Mouse (Mus musculus) stomach, embryonic 15.5 days (tissue): ENCODE results near the gene Endou. TPM values are rescaled to one million over a fixed set of nuclear protein-coding genes. Genes with fewer than 3 reads are reported as not detected.
"Not testable (repeated sequence)": the region's sequence is repeated elsewhere in the genome, so short reads cannot be mapped to it uniquely, and the experiment has no call there.

ENCODE experiments used
- ATAC-seq: fragments of 200-750 bp; cut with Nextera tagmentation; 2 replicates; pipeline ENCODE4 v1.8.0; 2017; ENCODE audit warnings: low read depth, moderate number of reproducible peaks, moderate TSS enrichment; ENCODE audit not compliant: insufficient read depth, low FRiP score
- H3K27ac ChIP-seq: fragments of 300-500 bp; sonication (generic); 2 replicates; pipeline ENCODE4 v1.5.1; 2015; ENCODE audit warnings: mild to moderate bottlenecking, inconsistent platforms
- H3K27me3 ChIP-seq: fragments of 300-500 bp; sonication (generic); replicated peaks from 2 replicates; pipeline ENCODE4 v1.6.1; 2015; ENCODE audit warnings: inconsistent platforms
- H3K36me3 ChIP-seq: fragments of 300-500 bp; sonication (generic); 2 replicates; pipeline ENCODE4 v1.6.1; 2015; ENCODE audit warnings: inconsistent platforms
- H3K4me1 ChIP-seq: fragments of 300-500 bp; sonication (generic); 2 replicates; pipeline ENCODE4 v1.6.1; 2015; ENCODE audit warnings: inconsistent platforms
- H3K4me2 ChIP-seq: fragments of 300-500 bp; sonication (generic); 2 replicates; pipeline ENCODE4 v1.6.1; 2015; ENCODE audit warnings: mild to moderate bottlenecking, inconsistent platforms
- H3K4me3 ChIP-seq: fragments of 300-500 bp; sonication (generic); replicated peaks from 2 replicates; pipeline ENCODE4 v1.5.1; 2015; ENCODE audit warnings: inconsistent platforms
- H3K9ac ChIP-seq: fragments of 300-500 bp; sonication (generic); 2 replicates; pipeline ENCODE4 v1.6.1; 2015; ENCODE audit warnings: inconsistent platforms
- H3K9me3 ChIP-seq: fragments of 300-500 bp; sonication (generic); 2 replicates; pipeline ENCODE4 v1.6.1; 2016; ENCODE audit warnings: inconsistent platforms
- WGBS: fragments of 180-500 bp; shearing (Covaris S2); methylation state at CpG from one replicate; pipeline ENCODE4 v1.1.7; 2015; 5-methylcytosine and 5-hydroxymethylcytosine counted together
- polyA plus RNA-seq: library from polyadenylated mRNA; unstranded; fragments of >200 nt; fragmentation: Nextera tagmentation; extraction: Ambion mirVana; gene quantifications from 2 replicates; pipeline ENCODE4 v1.2.1, GENCODE M21; 2015

The Endou gene
- polyA plus RNA-seq, 1 experiment from 2014 or later, result 2.2 TPM

- H3K4me1 ChIP-seq, result no peaks in the 10 kb centered on the region
- 92% methylated on average over 4 of the region's 4 CpGs for WGBS
- no peak for ATAC-seq
- no peaks in the 10 kb centered on the region for H3K9me3 ChIP-seq
- no peaks in the 10 kb centered on the region for H3K27me3 ChIP-seq
- no peak overlapping the region for H3K4me3 ChIP-seq
- H3K9ac ChIP-seq, result no peak overlapping the region
- H3K27ac ChIP-seq, result no peak overlapping the region
- H3K36me3 ChIP-seq, result peaks cover 35% of the 10 kb centered on the region
- no peak overlapping the region for H3K4me2 ChIP-seq
Observed at GRCm38 (mm10) chr15:97674423-97674822, 56.7 kb downstream of the Endou start.

DNA sequence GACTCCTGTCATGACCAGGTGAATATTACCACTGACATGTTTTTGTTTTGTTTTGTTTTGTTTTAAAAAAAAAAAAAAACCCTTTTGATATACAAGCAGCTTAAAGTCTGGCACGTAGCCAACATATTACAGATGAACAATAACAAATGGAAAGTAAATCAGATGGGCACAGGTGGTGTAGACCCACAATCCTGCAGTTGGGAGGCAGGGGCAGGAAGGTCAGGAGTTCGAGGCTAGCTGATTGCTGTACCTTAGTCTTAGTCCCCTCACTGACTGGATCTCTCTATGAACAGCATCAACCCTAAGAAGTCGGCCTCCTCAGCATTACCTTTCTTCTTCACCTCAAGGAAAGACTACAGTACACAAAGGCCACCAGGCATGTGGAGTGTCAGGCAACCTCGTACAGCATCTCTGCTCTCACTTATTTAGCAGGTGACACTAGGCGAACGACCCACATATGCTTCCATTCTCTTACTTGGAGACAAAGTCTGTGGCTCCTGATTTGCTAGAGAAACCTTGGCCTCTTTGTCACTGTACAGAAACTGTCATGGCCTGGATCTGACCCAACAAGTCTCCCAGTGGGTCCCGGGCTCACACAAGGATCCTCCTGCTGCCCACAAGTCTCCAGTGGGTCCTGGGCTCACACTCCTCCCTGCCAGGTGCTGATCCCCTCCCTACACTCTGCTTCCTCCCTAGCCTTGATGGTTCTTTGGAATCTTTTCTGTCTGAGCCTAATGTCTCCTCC lies 57.7 kb downstream of the Endou start:
- no peak for ATAC-seq
- no peak overlapping the region for H3K4me2 ChIP-seq
- H3K9me3 ChIP-seq, result no peaks in the 10 kb centered on the region
- peaks cover 33% of the 10 kb centered on the region for H3K36me3 ChIP-seq
- no peak overlapping the region for H3K4me3 ChIP-seq
- WGBS, result 84% methylated on average over 7 of the region's 7 CpGs
- H3K27ac ChIP-seq, result no peak overlapping the region
- no peak overlapping the region for H3K9ac ChIP-seq
- no peaks in the 10 kb centered on the region for H3K4me1 ChIP-seq
- H3K27me3 ChIP-seq, result no peaks in the 10 kb centered on the region

GRCm38 (mm10) chr15:97672211-97672765 lies 58.9 kb downstream of the Endou start:
- Histone ChIP-seq H3K9me3 (no peaks in the 10 kb centered on the region), H3K9ac (no peak overlapping the region), H3K27me3 (no peaks in the 10 kb centered on the region), H3K4me3 (no peak overlapping the region), H3K4me1 (no peaks in the 10 kb centered on the region), H3K36me3 (peaks cover 22% of the 10 kb centered on the region; the same call in 1 of the 2 replicates), H3K27ac (no peak overlapping the region), H3K4me2 (no peak overlapping the region)
- ATAC-seq, result no peak
- 84% methylated on average over 9 of the region's 9 CpGs for WGBS

GRCm38 (mm10) chr15:97670554-97670953 lies 60.6 kb downstream of the Endou start:
- WGBS, result 77% methylated on average over 6 of the region's 6 CpGs
- no peak for ATAC-seq
- H3K36me3 ChIP-seq, result peaks cover 11% of the 10 kb centered on the region; the same call in 1 of the 2 replicates
- H3K4me3 ChIP-seq, result no peak overlapping the region
- H3K4me1 ChIP-seq, result no peaks in the 10 kb centered on the region
- H3K27ac ChIP-seq, result no peak overlapping the region
- no peak overlapping the region for H3K9ac ChIP-seq
- no peaks in the 10 kb centered on the region for H3K27me3 ChIP-seq
- no peak overlapping the region for H3K4me2 ChIP-seq
- H3K9me3 ChIP-seq, result no peaks in the 10 kb centered on the region

GRCm38 (mm10) chr15:97668158-97668877 lies 62.8 kb downstream of the Endou start:
- WGBS, result 68% methylated on average over 16 of the region's 17 CpGs
- H3K9me3 ChIP-seq, H3K36me3 ChIP-seq, ATAC-seq, H3K4me1 ChIP-seq, H3K9ac ChIP-seq, H3K4me3 ChIP-seq, H3K27ac ChIP-seq, H3K27me3 ChIP-seq, H3K4me2 ChIP-seq: not testable (repeated sequence)

DNA sequence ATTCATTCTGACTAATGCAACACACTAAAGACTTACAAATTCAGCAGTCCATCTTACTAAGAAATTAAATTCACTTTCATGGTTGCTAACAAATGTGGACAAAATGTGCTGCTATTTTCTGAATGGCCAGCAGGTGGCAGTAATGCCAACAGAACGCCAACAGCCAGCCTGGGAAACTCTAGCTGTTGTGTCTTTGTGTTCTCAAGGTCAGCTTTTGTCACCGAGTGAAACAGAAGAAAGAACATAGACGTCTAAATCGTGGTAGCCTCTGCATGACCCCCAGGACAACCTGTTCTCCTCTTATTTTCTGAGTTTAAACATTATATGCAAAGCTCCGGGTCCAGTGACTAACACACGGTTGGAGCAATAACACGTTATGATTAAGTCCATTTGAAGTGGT lies 63.7 kb downstream of the Endou start:
- no peak overlapping the region for H3K27ac ChIP-seq
- 33% methylated on average over 7 of the region's 7 CpGs for WGBS
- no peaks in the 10 kb centered on the region for H3K4me1 ChIP-seq
- H3K36me3 ChIP-seq, result no peaks in the 10 kb centered on the region
- no peak for ATAC-seq
- H3K4me3 ChIP-seq, result no peak overlapping the region
- peak overlapping the region; percentile 19; the same call in 1 of the 2 replicates for H3K4me2 ChIP-seq
- no peaks in the 10 kb centered on the region for H3K27me3 ChIP-seq
- no peaks in the 10 kb centered on the region for H3K9me3 ChIP-seq
- no peak overlapping the region for H3K9ac ChIP-seq

DNA sequence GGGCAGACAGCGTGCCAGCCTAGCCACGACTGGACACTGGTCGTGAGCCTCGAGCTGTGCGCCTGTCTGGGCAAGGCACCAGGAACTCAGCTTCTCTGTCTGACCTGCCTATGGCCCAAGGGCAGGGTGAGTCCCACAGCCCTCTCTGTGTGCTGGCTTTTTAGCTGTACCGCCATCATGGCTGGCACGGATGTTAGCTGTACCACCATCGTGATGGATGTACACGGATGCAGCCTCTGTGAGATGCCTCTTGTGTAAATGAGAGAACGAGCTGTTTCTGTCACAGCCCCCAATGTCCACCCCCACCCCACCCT lies 64.7 kb downstream of the Endou start:
- Histone ChIP-seq H3K27me3 (no peaks in the 10 kb centered on the region), H3K27ac (no peak overlapping the region), H3K4me1 (no peaks in the 10 kb centered on the region), H3K9me3 (no peaks in the 10 kb centered on the region), H3K4me3 (no peak overlapping the region), H3K4me2 (no peak overlapping the region), H3K9ac (no peak overlapping the region), H3K36me3 (no peaks in the 10 kb centered on the region)
- 88% methylated on average over 10 of the region's 10 CpGs for WGBS
- no peak for ATAC-seq

DNA sequence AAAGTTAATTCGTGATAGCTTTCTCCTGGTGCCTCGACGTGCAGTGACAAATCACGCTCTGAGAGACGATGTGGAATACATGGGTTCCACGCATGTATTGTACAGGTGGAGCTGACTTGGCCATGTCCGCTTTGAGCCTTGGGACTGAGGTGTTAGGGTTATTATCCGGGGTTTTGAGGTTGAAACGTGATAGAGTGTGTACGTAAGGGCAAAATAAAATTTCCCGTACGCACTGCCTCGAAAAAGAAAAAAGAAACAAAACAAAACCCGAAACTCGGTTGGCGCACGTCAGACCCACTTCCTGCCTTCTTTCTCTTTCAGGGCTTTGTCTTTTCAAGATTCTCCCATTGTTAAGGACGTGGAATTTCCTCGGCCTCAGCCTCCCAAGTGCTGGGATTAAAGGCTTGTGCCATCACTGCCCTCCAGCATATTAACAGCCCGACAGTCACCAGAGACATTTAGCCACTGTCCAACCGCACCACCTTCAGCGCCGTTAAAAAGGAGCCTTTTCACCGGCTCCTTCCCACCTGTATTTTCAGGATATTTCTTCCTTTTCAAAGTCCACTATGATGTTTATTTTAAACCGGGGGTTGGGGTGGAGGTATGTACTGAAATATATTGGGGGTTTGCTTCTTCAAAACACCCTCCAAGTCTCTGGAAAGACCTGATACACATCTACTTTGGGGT lies 65.2 kb downstream of the Endou start:
- Histone ChIP-seq H3K4me1 (no peaks in the 10 kb centered on the region), H3K27ac (no peak overlapping the region), H3K36me3 (no peaks in the 10 kb centered on the region), H3K9me3 (no peaks in the 10 kb centered on the region), H3K4me3 (no peak overlapping the region), H3K27me3 (no peaks in the 10 kb centered on the region), H3K4me2 (no peak overlapping the region), H3K9ac (no peak overlapping the region)
- no peak for ATAC-seq
- 78% methylated on average over 25 of the region's 25 CpGs for WGBS

DNA sequence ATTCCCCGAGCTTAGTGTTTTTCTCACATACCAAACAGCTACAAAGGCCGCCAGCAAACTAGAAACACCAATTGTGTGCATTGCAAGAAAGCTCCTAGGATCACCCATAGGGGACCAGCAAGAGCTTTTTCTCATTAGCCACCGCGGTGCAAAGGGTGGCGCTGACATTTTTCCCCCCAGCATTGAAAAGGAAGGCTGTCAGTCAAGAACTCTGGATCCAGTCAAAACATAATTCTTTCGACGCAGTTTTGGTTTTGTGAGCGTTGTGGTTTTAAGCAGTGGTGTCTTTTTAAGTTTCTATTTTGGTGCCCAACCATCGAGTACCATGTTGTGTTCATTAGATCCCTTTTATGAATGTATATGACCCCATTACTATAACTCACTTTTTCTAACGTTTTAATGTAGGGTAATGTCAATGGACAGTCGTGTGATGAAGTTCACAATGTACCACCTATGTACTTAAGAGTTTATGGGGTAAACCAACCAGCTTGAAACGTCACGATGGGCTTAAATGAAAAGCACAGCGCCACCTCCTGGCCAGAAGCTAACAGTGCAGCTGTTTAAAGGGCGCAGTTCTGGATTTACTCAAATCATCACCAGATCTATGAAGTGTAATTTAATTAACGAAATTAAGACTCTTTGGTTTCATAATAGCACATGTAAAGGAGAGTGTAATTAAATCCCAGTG lies 66.0 kb downstream of the Endou start:
- H3K27ac ChIP-seq, result no peak overlapping the region
- H3K4me1 ChIP-seq, result no peaks in the 10 kb centered on the region
- no peak overlapping the region for H3K9ac ChIP-seq
- WGBS, result 60% methylated on average over 16 of the region's 16 CpGs
- no peaks in the 10 kb centered on the region for H3K36me3 ChIP-seq
- no peak overlapping the region for H3K4me3 ChIP-seq
- no peaks in the 10 kb centered on the region for H3K9me3 ChIP-seq
- H3K4me2 ChIP-seq, result no peak overlapping the region
- ATAC-seq, result no peak
- H3K27me3 ChIP-seq, result no peaks in the 10 kb centered on the region

- no peaks in the 10 kb centered on the region for H3K27me3 ChIP-seq
- peak overlapping the region; percentile 47 for H3K4me3 ChIP-seq
- no peaks in the 10 kb centered on the region for H3K9me3 ChIP-seq
- ATAC-seq, result no peak
- H3K27ac ChIP-seq, result no peak overlapping the region
- H3K4me2 ChIP-seq, result peak overlapping the region; percentile 84
- no peaks in the 10 kb centered on the region for H3K4me1 ChIP-seq
- H3K36me3 ChIP-seq, result no peaks in the 10 kb centered on the region
- WGBS, result 6% methylated on average over 19 of the region's 19 CpGs
- peak overlapping the region; percentile 21; the same call in 1 of the 2 replicates for H3K9ac ChIP-seq
Observed at GRCm38 (mm10) chr15:97663750-97664406, 67.3 kb downstream of the Endou start.
